Mouse (Mus musculus) natural killer cell, adult 2 months (primary cell): ENCODE results near the gene 1700003E16Rik.

Experiments
- DNase-seq, 2 experiments: peaks; one replicate each; pipeline ENCODE4 v3.0.0; 2022; ENCODE audit warnings: low spot score in 2 of 2

1700003E16Rik gene

DNA sequence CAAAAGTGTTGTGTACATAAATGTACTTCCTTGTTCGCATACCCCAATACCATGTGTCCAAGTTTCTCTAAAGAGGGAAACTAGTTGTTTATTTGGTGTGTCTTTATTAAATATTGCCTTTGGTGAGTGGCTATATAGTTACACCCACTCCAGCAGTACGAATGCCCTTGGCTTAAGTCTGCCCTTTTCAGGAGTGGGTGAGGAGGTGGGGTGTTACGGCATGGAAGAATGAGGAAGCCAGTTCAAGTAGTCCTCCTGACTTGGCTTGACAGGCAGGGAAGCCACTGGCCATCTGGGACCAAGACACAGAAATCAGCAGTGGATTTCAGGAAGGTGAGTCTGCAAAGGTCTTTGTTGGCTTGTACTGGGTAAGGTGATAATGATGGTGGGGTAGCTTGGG lies 49.6 kb downstream of the 1700003E16Rik start:
- DNase-seq = no peak

DNA sequence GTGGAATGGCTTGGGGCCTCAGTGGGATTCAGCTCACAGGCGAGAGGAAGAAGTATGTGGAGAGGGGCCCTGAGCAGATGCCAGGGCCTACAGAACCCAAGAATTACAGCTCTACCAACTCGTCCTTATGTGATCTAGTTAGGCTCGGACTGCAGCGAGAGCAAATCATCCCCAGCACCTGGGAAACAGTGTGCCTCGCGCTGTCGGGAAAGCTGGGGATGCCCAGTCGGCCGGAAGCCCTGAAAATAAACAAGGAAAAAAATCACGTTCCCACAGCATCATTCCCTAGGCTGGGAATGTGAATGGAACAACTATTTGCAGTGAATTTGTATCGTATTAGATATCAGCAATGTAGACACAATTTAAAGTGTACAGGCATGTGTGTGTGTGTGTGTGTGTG lies 50.1 kb downstream of the 1700003E16Rik start:
- DNase-seq = no peak

DNA sequence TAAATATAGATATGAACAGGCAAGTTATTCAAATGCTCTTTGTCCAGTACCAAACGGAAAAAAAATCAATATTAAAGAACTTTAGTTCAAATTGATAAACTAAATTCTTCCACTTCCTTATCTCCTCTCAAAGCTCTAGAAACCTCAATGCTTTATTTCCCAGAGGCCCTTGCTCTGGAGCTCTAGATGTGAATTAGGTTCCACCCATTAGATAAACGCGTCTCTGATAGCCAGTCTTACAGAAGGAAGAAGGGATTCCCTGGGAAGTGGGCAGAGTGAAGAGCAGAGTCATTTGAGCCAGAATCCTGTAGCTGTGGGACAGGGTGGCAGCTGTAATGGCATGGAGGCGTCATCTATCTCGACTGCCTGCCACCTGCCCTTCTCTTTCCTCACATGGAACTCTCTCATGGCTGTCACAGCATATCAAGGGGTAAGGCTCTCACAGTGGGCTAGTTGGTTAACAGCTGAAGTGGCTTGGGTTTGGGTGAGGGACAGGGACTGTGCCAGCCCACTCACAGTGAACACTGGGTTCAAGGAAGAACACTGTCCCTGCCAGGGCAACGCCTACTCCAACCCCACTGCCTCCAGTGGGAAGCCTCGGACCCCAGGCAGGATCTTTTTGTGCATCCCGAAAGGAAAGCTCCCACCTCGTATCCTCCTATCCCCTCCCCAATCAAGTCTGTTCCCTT lies 51.3 kb downstream of the 1700003E16Rik start:
- no peak for DNase-seq

DNA sequence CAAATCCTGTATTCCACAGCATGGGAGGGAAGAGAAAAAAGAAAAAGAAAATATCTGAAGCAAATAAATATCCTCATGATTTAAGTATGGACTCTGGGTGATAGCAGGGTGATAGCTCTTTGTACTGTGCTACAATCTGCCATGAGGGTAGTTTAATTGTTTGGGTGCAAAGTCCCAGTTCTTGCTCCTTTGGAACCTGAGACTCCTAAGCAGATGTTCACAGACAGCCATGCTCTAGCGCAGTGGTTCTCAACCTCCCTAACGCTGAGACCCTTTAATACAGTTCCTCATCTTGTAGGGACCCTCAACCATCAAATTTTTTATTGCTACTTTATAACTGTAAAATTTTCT lies 51.8 kb downstream of the 1700003E16Rik start:
- no peak for DNase-seq

DNA sequence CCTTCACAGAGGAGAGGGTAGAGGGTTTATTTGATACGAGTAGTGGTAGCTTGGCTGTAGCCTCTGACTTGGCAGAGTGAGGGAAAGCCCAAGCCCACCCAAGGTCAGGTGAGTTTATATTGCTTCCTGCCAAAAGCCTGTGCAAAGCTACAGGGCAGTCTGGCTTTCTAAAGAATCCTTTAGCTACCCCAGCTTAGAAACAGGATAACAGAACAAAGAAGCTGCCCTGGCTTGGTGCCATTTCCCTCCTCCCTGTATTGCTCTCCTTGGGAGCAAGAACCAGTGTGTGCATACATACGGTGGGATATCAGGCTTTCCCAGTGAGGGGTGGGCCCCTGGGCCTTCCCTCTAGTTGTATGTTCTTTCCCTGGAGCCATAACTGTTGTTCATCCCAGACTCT lies 54.3 kb downstream of the 1700003E16Rik start:
- no peak for DNase-seq

DNA sequence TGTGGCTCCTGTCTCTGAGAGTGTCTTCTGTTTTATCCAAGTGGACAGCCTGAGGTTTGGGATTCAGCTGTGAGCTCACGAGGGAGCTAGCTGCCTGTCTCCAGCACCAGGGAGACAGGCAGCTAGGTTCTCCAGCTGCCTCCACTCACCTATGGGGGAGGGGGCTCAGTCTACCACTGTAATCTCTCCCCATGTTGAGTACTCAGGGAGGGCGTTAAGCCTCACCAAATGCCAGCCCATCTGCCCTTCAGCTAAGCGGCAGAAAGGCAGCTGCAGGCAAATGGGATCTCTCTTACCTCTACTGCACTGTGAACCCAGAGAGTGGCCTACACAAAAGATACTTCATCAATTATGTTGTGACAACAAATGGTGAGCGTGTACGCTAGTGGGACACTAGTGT lies 55.3 kb downstream of the 1700003E16Rik start:
- no peak for DNase-seq
